Mouse (Mus musculus) heart, postnatal 14 days (tissue): ENCODE data around the gene Hexdc. TPM values are rescaled to one million over a fixed set of nuclear protein-coding genes. Genes with fewer than 3 reads are reported as not detected.

Experiments
- total RNA-seq, 2 experiments: library from RNA; stranded (reverse); gene quantifications; 2 replicates each; pipeline ENCODE4 v1.2.3; 2021

The Hexdc gene
- total RNA-seq, 2 experiments from 2014 or later = 9.4 to 9.5 TPM

Other genes starting within 250 kb of the Hexdc start
- 10 to 100 TPM; 70.8 to 73.8 TPM for gene Csnk1d, start 213.1 kb upstream of the Hexdc start, total RNA-seq
- under 1 TPM in 1 of 2 experiments, not detected in 1; 0.29 TPM for gene Cd7, start 165.0 kb upstream of the Hexdc start, total RNA-seq
- not detected for gene Sectm1b, start 140.9 kb upstream of the Hexdc start, total RNA-seq
- not detected for gene Sectm1a, start 123.2 kb upstream of the Hexdc start, total RNA-seq
- not detected for gene Tex19.2, start 85.8 kb upstream of the Hexdc start, total RNA-seq
- not detected for gene Tex19.1, start 58.3 kb upstream of the Hexdc start, total RNA-seq
- under 1 TPM; 0.24 to 0.43 TPM for gene Uts2r, start 44.2 kb upstream of the Hexdc start, total RNA-seq
- gene Ogfod3, start 278 bp downstream of the Hexdc start, total RNA-seq = 10 to 100 TPM; 14.4 to 18.4 TPM
- gene Cybc1, start 24.9 kb downstream of the Hexdc start, total RNA-seq = 10 to 100 TPM; 10.1 to 12.1 TPM
- 100 to 1,000 TPM; 102 to 103 TPM for gene Narf, start 32.8 kb downstream of the Hexdc start, total RNA-seq
- gene Foxk2, start 55.6 kb downstream of the Hexdc start, total RNA-seq = 10 to 100 TPM; 19.9 to 23.7 TPM
- gene Wdr45b, start 150.0 kb downstream of the Hexdc start, total RNA-seq = 10 to 100 TPM; 42.0 to 43.6 TPM
- 1 to 10 TPM; 2.0 to 3.3 TPM for gene Rab40b, start 183.8 kb downstream of the Hexdc start, total RNA-seq
- 1 to 10 TPM; 6.9 to 8.3 TPM for gene Fn3krp, start 217.0 kb downstream of the Hexdc start, total RNA-seq
- gene Fn3k, start 230.5 kb downstream of the Hexdc start, total RNA-seq = 10 to 100 TPM; 22.2 to 23.0 TPM
- gene Tbcd, start 247.5 kb downstream of the Hexdc start, total RNA-seq = 10 to 100 TPM; 13.9 to 14.3 TPM